Mouse (Mus musculus) bone marrow, adult 2 months (tissue): Measurements from ENCODE around the gene Itgb5.
A peak's percentile ranks its signal among the peaks of the same experiment; 100 is the strongest.

Experiments used
- CTCF ChIP-seq: fragments of 200-500 bp; IDR thresholded peaks from 2 replicates; pipeline ENCODE4 v1.5.1; 2011; ENCODE audit warnings: low read length, control low read depth; ENCODE audit not compliant: control insufficient read depth, insufficient read depth
- POLR2A ChIP-seq: fragments of 200-500 bp; IDR thresholded peaks from 2 replicates; pipeline ENCODE4 v1.6.1; 2011; ENCODE audit warnings: low read depth, mild to moderate bottlenecking, control low read depth, low read length, borderline replicate concordance; ENCODE audit not compliant: control insufficient read depth

DNA sequence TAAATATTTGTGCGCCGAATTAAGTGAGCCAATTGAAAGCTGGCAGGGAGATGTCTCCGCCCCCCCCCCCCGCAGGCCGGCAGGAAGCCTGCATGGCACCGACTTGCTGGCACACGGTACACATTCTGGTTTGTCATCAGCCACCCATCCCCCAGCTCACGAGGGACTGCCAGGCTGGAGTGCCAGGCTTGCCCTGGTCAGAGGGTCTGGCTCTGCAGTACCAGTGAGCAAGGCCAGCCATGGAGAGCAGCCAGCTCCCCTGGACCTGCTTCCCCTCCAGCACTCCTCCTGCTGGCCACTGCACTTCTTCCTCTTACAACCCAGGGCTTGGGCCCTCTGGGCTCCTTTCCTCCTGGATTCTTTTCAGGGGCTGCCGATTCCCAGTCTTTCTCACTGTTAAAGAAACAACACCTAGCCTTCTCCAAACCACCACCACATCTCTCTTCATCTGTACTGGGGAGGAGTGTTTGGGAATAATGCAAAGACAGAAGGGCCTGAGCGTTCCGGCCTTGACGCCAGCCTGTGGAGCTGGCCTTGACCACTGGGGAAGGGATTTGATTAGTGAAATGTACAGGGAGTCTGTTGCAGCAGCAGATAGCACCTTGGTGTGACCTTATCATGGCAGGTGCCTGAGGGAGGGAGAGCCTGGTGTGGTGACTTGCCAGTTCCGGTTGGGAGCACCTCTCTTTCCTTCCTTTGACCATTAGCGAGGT, 30.7 kb downstream of the Itgb5 start:
- peak; percentile 22; the same call in 1 of the 2 replicates for TF ChIP-seq CTCF
- no peak for TF ChIP-seq POLR2A
